Mouse (Mus musculus): ENCODE measurements around the gene Dmd. TPM values are rescaled to one million over a fixed set of nuclear protein-coding genes. Genes with fewer than 3 reads are reported as not detected.
"Not testable (repeated sequence)": the region's sequence is repeated elsewhere in the genome, so short reads cannot be mapped to it uniquely, and the experiment has no call there.

Gene Dmd
- polyA plus RNA-seq, 1 experiment from 2014 or later, result 31.6 TPM

DNA sequence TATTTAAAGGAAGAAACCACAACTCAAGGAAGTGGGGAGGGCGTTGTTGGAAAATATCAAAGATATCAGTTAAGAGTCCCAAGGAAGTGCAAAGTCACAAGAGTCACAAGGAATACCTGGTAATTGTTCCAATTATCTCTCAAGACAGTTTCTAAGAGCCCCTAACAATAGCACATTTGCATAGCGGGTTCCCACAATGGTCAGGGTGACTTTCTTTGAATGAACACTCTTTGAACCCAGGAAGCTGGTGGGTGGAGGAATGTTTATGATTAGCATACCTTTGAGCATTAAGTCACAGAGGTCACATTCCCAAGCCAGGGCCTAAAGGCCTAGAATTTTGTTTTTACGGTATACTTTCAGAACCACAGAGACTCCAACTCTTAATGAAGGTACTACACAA, 1113.8 kb downstream of the Dmd start:
- H3K4me1 ChIP-seq (ENCODE audit: control insufficient read depth, insufficient read depth, low read length); H3K36me3 ChIP-seq (ENCODE audit: control insufficient read depth, insufficient read depth): not testable (repeated sequence)
- 82% methylated on average over 3 of the region's 3 CpGs for WGBS

DNA sequence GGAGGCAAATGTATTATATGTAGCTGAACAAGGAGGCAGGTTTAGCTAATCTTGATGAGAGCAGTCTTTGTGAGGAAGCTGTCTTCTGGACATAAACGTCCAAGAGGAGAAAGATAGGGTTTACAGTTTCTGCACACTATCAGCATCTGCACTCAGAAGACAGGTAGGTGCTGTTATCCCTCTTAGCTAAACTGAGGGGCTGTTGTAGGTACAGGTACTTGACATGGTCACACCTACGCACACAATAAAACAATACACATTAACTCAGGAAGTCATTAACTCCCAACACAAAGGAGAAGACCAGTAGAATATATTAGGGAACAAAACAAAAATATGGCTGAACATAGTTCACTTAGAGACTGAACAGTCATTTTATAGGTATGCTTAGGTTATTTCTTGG, 1217.2 kb downstream of the Dmd start:
- no peak overlapping the region for H3K4me3 ChIP-seq (ENCODE audit: low read length)
- ATAC-seq (replicated peaks; ENCODE audit: extremely low read depth, insufficient read depth, low FRiP score), result no peak
- no peaks in the 10 kb centered on the region for H3K36me3 ChIP-seq (ENCODE audit: control insufficient read depth, insufficient read depth)
- no peaks in the 10 kb centered on the region for H3K9me3 ChIP-seq (replicated peaks; ENCODE audit: control insufficient read depth, low read length)
- H3K27ac ChIP-seq (ENCODE audit: low read length), result no peak overlapping the region
- H3K27me3 ChIP-seq (ENCODE audit: control insufficient read depth, insufficient read depth, low read length), result no peaks in the 10 kb centered on the region
- no peak overlapping the region for H3K9ac ChIP-seq (ENCODE audit: low read length)
- H3K4me1 ChIP-seq (ENCODE audit: control insufficient read depth, insufficient read depth, low read length), result no peaks in the 10 kb centered on the region
- WGBS, result 66% methylated on average over 2 of the region's 2 CpGs
- H3K4me2 ChIP-seq (ENCODE audit: low read depth, low read length), result no peak overlapping the region

More for the DNA sequence above, 1113.8 kb downstream of the Dmd start:
- not testable (repeated sequence) for H3K4me2 ChIP-seq (ENCODE audit: low read depth, low read length); H3K9ac ChIP-seq (ENCODE audit: low read length); ATAC-seq (replicated peaks; ENCODE audit: extremely low read depth, insufficient read depth, low FRiP score); H3K9me3 ChIP-seq (replicated peaks; ENCODE audit: control insufficient read depth, low read length); H3K27ac ChIP-seq (ENCODE audit: low read length); H3K27me3 ChIP-seq (ENCODE audit: control insufficient read depth, insufficient read depth, low read length); H3K4me3 ChIP-seq (ENCODE audit: low read length)

DNA sequence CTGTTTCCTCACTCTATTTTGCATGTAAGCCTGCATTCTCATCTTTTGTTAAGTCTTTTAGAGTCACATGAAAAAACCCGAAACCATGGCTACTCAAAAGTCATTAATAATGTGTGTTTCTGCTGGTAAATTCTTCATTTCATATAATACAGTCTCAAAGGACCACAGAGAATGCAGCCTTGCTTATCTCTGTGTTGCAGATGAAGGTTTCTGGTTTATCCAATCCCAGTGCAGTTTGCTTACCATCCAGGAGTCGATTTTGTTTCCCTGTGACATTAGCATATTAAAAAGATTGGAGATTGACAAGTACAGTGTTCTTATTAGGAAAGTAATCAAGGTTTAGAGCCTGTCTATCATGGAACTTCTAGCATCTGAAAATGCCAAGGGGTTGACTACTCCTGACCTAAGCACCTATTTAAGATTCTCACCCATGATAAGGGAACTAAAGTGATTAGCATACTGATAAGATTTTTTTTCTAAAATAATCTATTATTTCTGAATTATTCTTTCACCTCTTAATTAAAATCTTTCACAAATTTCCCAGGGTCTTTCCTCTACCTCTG, 1292.7 kb downstream of the Dmd start:
- Histone ChIP-seq H3K27ac (ENCODE audit: low read length) (no peak overlapping the region), H3K4me3 (ENCODE audit: low read length) (no peak overlapping the region), H3K36me3 (ENCODE audit: control insufficient read depth, insufficient read depth) (no peaks in the 10 kb centered on the region), H3K9me3 (replicated peaks; ENCODE audit: control insufficient read depth, low read length) (no peaks in the 10 kb centered on the region), H3K27me3 (ENCODE audit: control insufficient read depth, insufficient read depth, low read length) (no peaks in the 10 kb centered on the region), H3K9ac (ENCODE audit: low read length) (no peak overlapping the region), H3K4me1 (ENCODE audit: control insufficient read depth, insufficient read depth, low read length) (no peaks in the 10 kb centered on the region), H3K4me2 (ENCODE audit: low read depth, low read length) (no peak overlapping the region)
- ATAC-seq (replicated peaks; ENCODE audit: extremely low read depth, insufficient read depth, low FRiP score), result no peak
- WGBS, result 59% methylated on average over 2 of the region's 2 CpGs

DNA sequence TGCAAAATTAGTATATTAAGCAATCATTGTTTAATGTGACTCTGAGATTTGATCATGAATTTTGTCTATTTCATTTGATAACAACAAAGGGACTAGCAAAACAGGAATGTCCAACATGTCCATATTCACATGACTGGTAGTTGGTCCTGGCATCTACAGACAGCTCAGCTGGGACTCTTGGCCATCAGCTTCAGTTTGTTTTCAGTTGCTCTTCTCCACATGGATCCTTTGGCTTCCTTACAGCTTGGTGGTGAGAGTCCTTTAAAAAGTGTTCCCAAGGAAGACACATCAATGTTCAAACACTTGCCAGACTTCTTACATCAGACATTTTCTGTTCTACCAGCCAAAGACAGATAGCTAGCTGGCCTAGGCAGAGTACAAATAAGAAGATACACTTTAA, 1381.9 kb downstream of the Dmd start:
- Histone ChIP-seq H3K36me3 (ENCODE audit: control insufficient read depth, insufficient read depth) (no peaks in the 10 kb centered on the region), H3K4me1 (ENCODE audit: control insufficient read depth, insufficient read depth, low read length) (no peaks in the 10 kb centered on the region), H3K9ac (ENCODE audit: low read length) (no peak overlapping the region), H3K9me3 (replicated peaks; ENCODE audit: control insufficient read depth, low read length) (no peaks in the 10 kb centered on the region), H3K4me2 (ENCODE audit: low read depth, low read length) (no peak overlapping the region), H3K27ac (ENCODE audit: low read length) (no peak overlapping the region), H3K4me3 (ENCODE audit: low read length) (no peak overlapping the region), H3K27me3 (ENCODE audit: control insufficient read depth, insufficient read depth, low read length) (no peaks in the 10 kb centered on the region)
- no peak for ATAC-seq (replicated peaks; ENCODE audit: extremely low read depth, insufficient read depth, low FRiP score)

DNA sequence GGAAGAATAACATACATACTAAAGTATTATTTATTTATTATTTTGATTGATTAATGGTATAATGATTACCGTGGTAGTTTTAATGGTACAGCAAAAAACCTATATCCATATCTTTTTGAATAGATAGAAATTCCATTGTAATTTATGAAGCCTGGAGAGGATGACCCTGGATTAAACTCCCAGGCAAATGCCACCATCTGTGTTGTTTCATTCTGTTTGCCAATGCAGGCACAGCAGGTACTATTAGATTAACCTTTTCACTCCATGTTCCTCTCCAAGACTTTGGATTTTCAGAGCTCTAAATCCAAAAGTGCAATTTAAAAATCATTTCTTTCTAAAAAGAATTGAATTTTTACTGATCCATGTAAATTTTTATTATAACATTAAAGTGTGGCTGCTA, 1383.5 kb downstream of the Dmd start:
- no peak overlapping the region for H3K4me2 ChIP-seq (ENCODE audit: low read depth, low read length)
- no peak overlapping the region for H3K4me3 ChIP-seq (ENCODE audit: low read length)
- no peak overlapping the region for H3K9ac ChIP-seq (ENCODE audit: low read length)
- H3K36me3 ChIP-seq (ENCODE audit: control insufficient read depth, insufficient read depth), result no peaks in the 10 kb centered on the region
- H3K27me3 ChIP-seq (ENCODE audit: control insufficient read depth, insufficient read depth, low read length), result no peaks in the 10 kb centered on the region
- no peaks in the 10 kb centered on the region for H3K9me3 ChIP-seq (replicated peaks; ENCODE audit: control insufficient read depth, low read length)
- ATAC-seq (replicated peaks; ENCODE audit: extremely low read depth, insufficient read depth, low FRiP score), result no peak
- H3K4me1 ChIP-seq (ENCODE audit: control insufficient read depth, insufficient read depth, low read length), result no peaks in the 10 kb centered on the region
- no peak overlapping the region for H3K27ac ChIP-seq (ENCODE audit: low read length)
- WGBS, result 76% methylated on average over 1 of the region's 1 CpGs

DNA sequence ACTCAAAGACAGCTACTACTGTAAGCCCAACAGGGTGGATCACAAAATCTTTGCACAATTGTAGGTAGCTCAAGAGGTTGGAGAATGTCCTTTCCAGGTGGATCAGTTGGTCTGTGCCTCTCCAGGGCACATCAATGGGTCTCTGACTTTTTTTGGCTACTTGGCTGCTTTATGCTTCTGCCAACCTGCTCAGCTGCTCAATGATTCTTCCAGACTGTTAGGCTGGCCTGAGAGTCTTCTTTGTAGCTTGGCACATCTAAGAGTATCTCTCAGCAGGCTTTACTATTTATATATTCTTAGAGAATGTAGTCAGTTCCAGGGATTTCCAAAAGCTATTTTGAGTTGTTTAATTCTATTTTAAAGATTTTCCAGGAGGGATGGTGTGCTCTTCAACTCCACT, 1416.3 kb downstream of the Dmd start:
- no peaks in the 10 kb centered on the region for H3K9me3 ChIP-seq (replicated peaks; ENCODE audit: control insufficient read depth, low read length)
- no peak for ATAC-seq (replicated peaks; ENCODE audit: extremely low read depth, insufficient read depth, low FRiP score)
- no peak overlapping the region for H3K4me2 ChIP-seq (ENCODE audit: low read depth, low read length)
- H3K36me3 ChIP-seq (ENCODE audit: control insufficient read depth, insufficient read depth), result no peaks in the 10 kb centered on the region
- no peak overlapping the region for H3K9ac ChIP-seq (ENCODE audit: low read length)
- no peak overlapping the region for H3K4me3 ChIP-seq (ENCODE audit: low read length)
- H3K4me1 ChIP-seq (ENCODE audit: control insufficient read depth, insufficient read depth, low read length), result no peaks in the 10 kb centered on the region
- no peak overlapping the region for H3K27ac ChIP-seq (ENCODE audit: low read length)
- H3K27me3 ChIP-seq (ENCODE audit: control insufficient read depth, insufficient read depth, low read length), result no peaks in the 10 kb centered on the region

DNA sequence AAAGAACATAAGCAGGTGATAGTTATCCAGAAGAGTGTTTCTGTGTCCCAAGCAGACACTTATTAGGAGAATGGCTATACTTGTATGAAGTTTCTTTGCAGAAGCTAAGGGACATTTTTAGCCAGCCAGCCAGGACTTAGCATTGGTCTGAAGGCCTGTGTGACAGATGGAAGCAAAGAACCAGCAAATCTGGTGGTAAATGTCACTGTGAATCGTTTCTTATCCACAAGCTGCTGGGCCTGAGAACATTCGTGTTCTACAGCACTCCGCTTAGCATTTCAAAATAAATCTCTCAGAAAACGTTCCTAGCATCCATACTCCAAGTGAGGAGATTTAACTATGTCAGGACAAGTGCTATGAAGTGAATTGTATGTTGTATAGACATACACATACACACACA, 1486.9 kb downstream of the Dmd start:
- Histone ChIP-seq H3K36me3 (ENCODE audit: control insufficient read depth, insufficient read depth) (no peaks in the 10 kb centered on the region), H3K9ac (ENCODE audit: low read length) (no peak overlapping the region), H3K27me3 (ENCODE audit: control insufficient read depth, insufficient read depth, low read length) (no peaks in the 10 kb centered on the region), H3K4me2 (ENCODE audit: low read depth, low read length) (no peak overlapping the region), H3K27ac (ENCODE audit: low read length) (no peak overlapping the region), H3K9me3 (replicated peaks; ENCODE audit: control insufficient read depth, low read length) (no peaks in the 10 kb centered on the region), H3K4me1 (ENCODE audit: control insufficient read depth, insufficient read depth, low read length) (no peaks in the 10 kb centered on the region), H3K4me3 (ENCODE audit: low read length) (no peak overlapping the region)
- no peak for ATAC-seq (replicated peaks; ENCODE audit: extremely low read depth, insufficient read depth, low FRiP score)
- 64% methylated on average over 4 of the region's 4 CpGs for WGBS

DNA sequence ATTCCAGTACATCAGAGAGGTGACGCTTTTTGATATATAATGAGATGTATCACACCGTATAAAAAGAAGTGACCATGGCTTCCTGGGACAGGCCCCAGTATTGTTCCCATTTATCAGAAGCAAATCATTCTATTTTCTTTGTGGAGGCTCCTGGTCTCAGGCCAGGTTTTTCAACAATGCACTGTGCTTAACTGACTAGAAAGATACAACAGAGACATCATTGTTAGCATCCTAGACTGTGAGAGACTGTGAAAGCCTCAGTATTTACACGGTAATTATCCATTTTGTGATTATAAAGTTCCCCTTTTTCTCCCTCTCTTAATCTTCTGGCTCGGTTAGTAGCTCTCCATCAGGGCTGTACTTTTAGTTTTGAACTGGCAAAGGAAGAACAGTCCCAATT, 1487.9 kb downstream of the Dmd start:
- Histone ChIP-seq H3K9ac (ENCODE audit: low read length) (no peak overlapping the region), H3K4me3 (ENCODE audit: low read length) (no peak overlapping the region), H3K36me3 (ENCODE audit: control insufficient read depth, insufficient read depth) (no peaks in the 10 kb centered on the region), H3K4me2 (ENCODE audit: low read depth, low read length) (no peak overlapping the region), H3K9me3 (replicated peaks; ENCODE audit: control insufficient read depth, low read length) (no peaks in the 10 kb centered on the region), H3K27me3 (ENCODE audit: control insufficient read depth, insufficient read depth, low read length) (no peaks in the 10 kb centered on the region), H3K4me1 (ENCODE audit: control insufficient read depth, insufficient read depth, low read length) (no peaks in the 10 kb centered on the region), H3K27ac (ENCODE audit: low read length) (no peak overlapping the region)
- ATAC-seq (replicated peaks; ENCODE audit: extremely low read depth, insufficient read depth, low FRiP score), result no peak
- WGBS, result 73% methylated on average over 4 of the region's 4 CpGs

DNA sequence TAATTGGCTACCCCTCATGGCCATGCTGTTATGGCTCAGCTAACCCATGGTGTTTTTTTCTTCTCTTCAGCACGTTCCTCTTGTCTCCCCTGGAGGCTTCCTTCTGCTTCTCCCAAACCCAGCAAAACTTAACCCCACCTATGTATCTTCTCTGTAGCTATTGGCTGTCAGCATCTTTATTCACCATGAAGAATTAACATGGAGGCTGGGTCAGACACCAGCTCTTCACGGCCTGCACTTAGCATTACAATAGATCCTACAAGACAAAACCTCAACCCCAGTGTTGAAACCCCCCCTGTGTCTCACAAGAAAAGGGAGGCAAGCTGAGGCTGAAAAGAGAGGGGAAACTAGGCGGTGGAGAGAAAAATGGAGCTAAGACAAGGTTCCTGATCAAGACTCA, 1494.3 kb downstream of the Dmd start:
- no peak for ATAC-seq (replicated peaks; ENCODE audit: extremely low read depth, insufficient read depth, low FRiP score)
- 57% methylated on average over 3 of the region's 3 CpGs for WGBS
- H3K4me1 ChIP-seq (ENCODE audit: control insufficient read depth, insufficient read depth, low read length), result no peaks in the 10 kb centered on the region

DNA sequence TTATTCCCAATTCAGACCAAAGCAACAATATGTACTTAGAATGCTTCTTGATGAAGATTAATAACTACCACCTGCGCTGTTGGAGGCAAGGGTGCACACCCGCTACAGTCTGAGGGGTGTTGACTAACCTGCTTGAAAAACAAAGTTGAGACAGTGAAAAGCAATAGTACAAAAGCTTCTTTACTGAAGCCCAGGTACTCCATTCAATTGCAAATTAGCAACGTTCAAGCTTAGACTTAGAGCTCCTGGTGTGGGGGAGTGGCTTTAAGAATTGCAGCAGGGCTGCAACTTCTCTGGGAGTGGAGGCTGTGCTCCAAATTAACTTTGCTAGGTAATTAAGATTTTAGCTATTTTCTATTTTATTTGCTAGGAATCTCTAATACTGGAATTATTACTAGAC, 1495.3 kb downstream of the Dmd start:
- no peaks in the 10 kb centered on the region for H3K36me3 ChIP-seq (ENCODE audit: control insufficient read depth, insufficient read depth)
- H3K4me3 ChIP-seq (ENCODE audit: low read length), result no peak overlapping the region
- ATAC-seq (replicated peaks; ENCODE audit: extremely low read depth, insufficient read depth, low FRiP score), result no peak
- no peaks in the 10 kb centered on the region for H3K27me3 ChIP-seq (ENCODE audit: control insufficient read depth, insufficient read depth, low read length)
- no peak overlapping the region for H3K27ac ChIP-seq (ENCODE audit: low read length)
- 50% methylated on average over 3 of the region's 3 CpGs for WGBS
- H3K9me3 ChIP-seq (replicated peaks; ENCODE audit: control insufficient read depth, low read length), result no peaks in the 10 kb centered on the region
- no peaks in the 10 kb centered on the region for H3K4me1 ChIP-seq (ENCODE audit: control insufficient read depth, insufficient read depth, low read length)
- no peak overlapping the region for H3K4me2 ChIP-seq (ENCODE audit: low read depth, low read length)
- H3K9ac ChIP-seq (ENCODE audit: low read length), result no peak overlapping the region

More for the DNA sequence above, 1494.3 kb downstream of the Dmd start:
- no peaks in the 10 kb centered on the region for H3K9me3 ChIP-seq (replicated peaks; ENCODE audit: control insufficient read depth, low read length)
- no peaks in the 10 kb centered on the region for H3K27me3 ChIP-seq (ENCODE audit: control insufficient read depth, insufficient read depth, low read length)
- no peaks in the 10 kb centered on the region for H3K36me3 ChIP-seq (ENCODE audit: control insufficient read depth, insufficient read depth)
- H3K4me2 ChIP-seq (ENCODE audit: low read depth, low read length), result no peak overlapping the region
- no peak overlapping the region for H3K27ac ChIP-seq (ENCODE audit: low read length)
- H3K4me3 ChIP-seq (ENCODE audit: low read length), result no peak overlapping the region
- no peak overlapping the region for H3K9ac ChIP-seq (ENCODE audit: low read length)

All from heart, embryonic 16.5 days (tissue).